ENCODE assay signal across 12 mouse cellular contexts in the genomic region with DNA sequence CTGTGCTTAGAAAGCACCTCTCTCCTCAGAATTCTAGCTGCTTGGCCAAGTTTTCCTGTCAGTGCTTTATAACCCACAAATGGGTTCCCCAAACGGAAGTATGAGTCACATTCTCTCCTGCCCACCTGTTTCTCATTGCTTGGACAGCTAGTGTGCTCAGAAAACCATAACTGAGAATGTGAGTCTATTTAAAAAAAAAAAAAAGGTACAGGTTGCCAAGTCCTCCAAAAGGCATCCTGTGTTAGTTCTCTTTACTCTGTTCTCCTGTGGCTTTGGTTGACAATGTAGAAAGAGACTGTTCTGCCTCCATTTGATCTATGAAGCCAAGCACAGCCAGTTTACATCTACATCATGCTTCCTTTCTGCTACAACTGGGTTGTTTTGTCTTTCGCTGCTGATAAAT.
DNase-seq lines count a peak whose midpoint lies in the region; TF ChIP-seq lines count a peak whose summit lies in the region.
"Had no signal": no experiment of that assay in that cellular context is flagged by ENCODE, and none has a peak within 500 bp of the region (broad histone marks: within the 10 kb centered on the region; RNA-seq: fewer than 3 reads in every experiment).

No protein-coding gene starts in this region.

- intact Hi-C loops in heart, adult 2 months (cut with DNase I) = no loop called here

- no peak overlapping the region for H3K9ac ChIP-seq in heart, adult 2 months (ENCODE audit: low read depth, low read length)
- H3K9ac ChIP-seq: hindbrain, embryonic 13.5 days had no signal

- H3K79me2 ChIP-seq in heart, adult 2 months (replicated peaks; ENCODE audit: control insufficient read depth, insufficient read depth, low read length) = no peaks in the 10 kb centered on the region

- peaks cover 31% of the 10 kb centered on the region for H3K36me3 ChIP-seq in spleen, adult 2 months (ENCODE audit: control insufficient read depth, insufficient read depth, low read length)
- no peaks in the 10 kb centered on the region for H3K36me3 ChIP-seq in heart, adult 2 months (ENCODE audit: control insufficient read depth, insufficient read depth, low read length)
- H3K36me3 ChIP-seq: hindbrain, embryonic 13.5 days had no signal

- no peak for TF ChIP-seq POLR2A in spleen, adult 2 months (IDR thresholded peaks at IDR 0.05; ENCODE audit: low read depth, low read length)
- no peak for TF ChIP-seq POLR2A in bone marrow, adult 2 months (IDR thresholded peaks at IDR 0.05; ENCODE audit: borderline replicate concordance, control insufficient read depth, low read depth, low read length)
- no peak for TF ChIP-seq POLR2A in heart, adult 2 months (IDR thresholded peaks at IDR 0.05; ENCODE audit: insufficient read depth, low read depth, low read length)

- no peak for DNase-seq in spleen, adult 2 months (ENCODE audit: low read depth in 1 of 2, low spot score in 2 of 2)
- no peak for DNase-seq in spleen, postnatal 10 days (ENCODE audit: low spot score in 2 of 2)
- DNase-seq in forelimb bud, embryonic 11.5 days (ENCODE audit: low read depth, low spot score) = peak; percentile 14
- peak; percentile 50 for DNase-seq in telencephalon, adult 2 months (ENCODE audit: low read depth, low spot score)
- no peak for DNase-seq in heart, adult 2 months
- DNase-seq in urinary bladder, postnatal 14 days (ENCODE audit: low spot score) = no peak
- DNase-seq: heart, adult 11 months; kidney, postnatal 25 days; lung, postnatal 14 days; thymus, postnatal 25 days had no signal

- TF ChIP-seq EP300 in heart, adult 2 months (IDR thresholded peaks at IDR 0.05; ENCODE audit: insufficient read depth, low read depth, low read length) = no peak

- no peaks in the 10 kb centered on the region for H3K27me3 ChIP-seq in spleen, adult 2 months (ENCODE audit: control insufficient read depth, insufficient read depth, low read length)
- H3K27me3 ChIP-seq in heart, adult 2 months (ENCODE audit: control insufficient read depth, insufficient read depth, low read length) = no peaks in the 10 kb centered on the region
- H3K27me3 ChIP-seq: hindbrain, embryonic 13.5 days had no signal

- no peak for TF ChIP-seq CTCF in spleen, adult 2 months (IDR thresholded peaks at IDR 0.05; ENCODE audit: extremely low read depth, insufficient read depth, insufficient read length, insufficient replicate concordance)
- TF ChIP-seq CTCF in bone marrow, adult 2 months (IDR thresholded peaks at IDR 0.05; ENCODE audit: control insufficient read depth, insufficient read depth, low read length) = no peak
- no peak for TF ChIP-seq CTCF in heart, adult 2 months (IDR thresholded peaks at IDR 0.05)

- peak overlapping the region; percentile 66; the same call in 1 of the 2 replicates for H3K27ac ChIP-seq in spleen, adult 2 months (ENCODE audit: insufficient read depth, low read length)
- H3K27ac ChIP-seq in bone marrow, adult 2 months (ENCODE audit: control insufficient read depth, insufficient read depth, low read depth, low read length, poor library complexity) = peak overlapping the region; percentile 27; the same call in 1 of the 2 replicates
- no peak overlapping the region for H3K27ac ChIP-seq in heart, adult 2 months
- H3K27ac ChIP-seq: hindbrain, embryonic 13.5 days had no signal

- H3K4me3 ChIP-seq in spleen, adult 2 months (ENCODE audit: extremely low read depth, insufficient read depth, insufficient read length) = no peak overlapping the region
- no peak overlapping the region for H3K4me3 ChIP-seq in bone marrow, adult 2 months (replicated peaks; ENCODE audit: control insufficient read depth, low read depth, low read length)
- no peak overlapping the region for H3K4me3 ChIP-seq in heart, adult 2 months
- H3K4me3 ChIP-seq: hindbrain, embryonic 13.5 days had no signal

- 23% methylated on average over 2 of the region's 2 CpGs for WGBS in spleen, adult 2 months
- WGBS in bone marrow, adult 2 months = 19% methylated on average over 2 of the region's 2 CpGs
- 48% methylated on average over 2 of the region's 2 CpGs for whole genome bisulfite sequencing in heart, adult 2 months

- peaks cover 22% of the 10 kb centered on the region for H3K4me1 ChIP-seq in spleen, adult 2 months (ENCODE audit: control insufficient read depth, insufficient read depth, insufficient read length)
- peaks cover 4% of the 10 kb centered on the region; the same call in 1 of the 2 replicates for H3K4me1 ChIP-seq in bone marrow, adult 2 months (ENCODE audit: control insufficient read depth, insufficient read depth, low read length)
- H3K4me1 ChIP-seq in heart, adult 2 months (ENCODE audit: control insufficient read depth, insufficient read depth, low read length) = no peaks in the 10 kb centered on the region; the same call in 1 of the 2 replicates
- H3K4me1 ChIP-seq: hindbrain, embryonic 13.5 days had no signal

Comparison
In these comparisons a context has a peak if more than half of its experiments do, and no peak if none do; other contexts are left out.
1. DNase-seq: peak in forelimb bud, embryonic 11.5 days (single experiment) and telencephalon, adult 2 months (single experiment); none in spleen, adult 2 months (0 of 2), spleen, postnatal 10 days (0 of 2), heart, adult 2 months (0 of 2) and urinary bladder, postnatal 14 days (single experiment).